Mouse (Mus musculus) myocyte (in vitro differentiated cells): ENCODE results near the gene Bhmt2.

Source experiments
- E2F4 ChIP-seq: IDR thresholded peaks from one replicate; pipeline ENCODE4 v1.6.1; 2011; ENCODE audit warnings: mild to moderate bottlenecking, control low read depth, moderate library complexity; ENCODE audit not compliant: insufficient read depth
- MAX ChIP-seq: IDR thresholded peaks from one replicate; pipeline ENCODE4 v1.6.1; 2011; ENCODE audit warnings: low read depth, mild to moderate bottlenecking, control low read depth
- POLR2A ChIP-seq: IDR thresholded peaks from one replicate; pipeline ENCODE4 v1.6.1; 2011; ENCODE audit warnings: low read depth, mild to moderate bottlenecking, control low read depth, moderate library complexity; ENCODE audit not compliant: insufficient read length
- POLR2AphosphoS2 ChIP-seq: IDR thresholded peaks from one replicate; pipeline ENCODE4 v1.6.1; 2011; ENCODE audit warnings: low read depth, control low read depth; ENCODE audit not compliant: insufficient read length
- TCF12 ChIP-seq: IDR thresholded peaks from one replicate; pipeline ENCODE4 v1.6.1; 2011; ENCODE audit warnings: mild to moderate bottlenecking, control low read depth; ENCODE audit not compliant: poor library complexity, insufficient read depth, severe bottlenecking
- USF1 ChIP-seq: IDR thresholded peaks from one replicate; pipeline ENCODE4 v1.6.1; 2011; ENCODE audit warnings: low read depth, mild to moderate bottlenecking, control low read depth, moderate library complexity

- TF ChIP-seq E2F4 (no peak), MAX (no peak), POLR2A (no peak), POLR2AphosphoS2 (no peak), USF1 (no peak), TCF12 (no peak)
Observed at GRCm38 (mm10) chr13:93606868-93607578, 67.1 kb downstream of the Bhmt2 start.
